Mouse (Mus musculus) CH12.LX (cell line): ENCODE measurements around the gene Pgd. TPM values are rescaled to one million over a fixed set of nuclear protein-coding genes. Genes with fewer than 3 reads are reported as not detected.

ENCODE experiments used
- DNase-seq: peaks from one replicate; pipeline ENCODE4 v3.0.0-alpha.2; 2013; ENCODE audit errors: extremely low read depth
- H3K27ac ChIP-seq: 2 replicates; pipeline ENCODE4 v1.5.1; 2012; ENCODE audit warnings: low read depth, mild to moderate bottlenecking, control low read depth, moderate library complexity; ENCODE audit not compliant: insufficient read depth
- H3K27me3 ChIP-seq: replicated peaks from 2 replicates; pipeline ENCODE3; 2012; ENCODE audit warnings: inconsistent platforms
- H3K36me3 ChIP-seq, 2 experiments: replicated peaks in 1 of 2; 2 replicates each; pipeline versions ENCODE3 to v1.6.1; 2012; ENCODE audit warnings: inconsistent platforms in 1 of 2, low read length in 1 of 2, mild to moderate bottlenecking in 1 of 2, mixed read lengths in 1 of 2, moderate library complexity in 1 of 2; ENCODE audit not compliant: control insufficient read depth in 1 of 2, insufficient read depth in 1 of 2
- H3K4me1 ChIP-seq, 2 experiments: 2 replicates each; pipeline ENCODE4 v1.6.1; 2012; ENCODE audit warnings: inconsistent platforms in 1 of 2, moderate library complexity in 1 of 2; ENCODE audit not compliant: insufficient read depth in 2 of 2, control insufficient read depth in 1 of 2
- H3K4me2 ChIP-seq: 2 replicates; pipeline ENCODE4 v1.6.1; 2012; ENCODE audit warnings: low read depth, mild to moderate bottlenecking, control low read depth; ENCODE audit not compliant: poor library complexity, insufficient read depth, severe bottlenecking
- H3K4me3 ChIP-seq, 3 experiments: fragments of 150-350 bp in 1 of 3; sonication (generic) in 1 of 3; replicated peaks in 1 of 3; 2 replicates each; pipeline versions ENCODE3 to v1.5.1; 2011 to 2012; ENCODE audit warnings: low read depth in 2 of 3, low read length in 2 of 3, mild to moderate bottlenecking in 2 of 3, moderate library complexity in 2 of 3, control low read depth in 1 of 3, improper control_type of control experiment in 1 of 3, inconsistent platforms in 1 of 3, mixed read lengths in 1 of 3; ENCODE audit not compliant: poor library complexity in 1 of 3
- H3K79me2 ChIP-seq: replicated peaks from 2 replicates; pipeline ENCODE4 v1.6.1; 2012; ENCODE audit warnings: mild to moderate bottlenecking, moderate library complexity; ENCODE audit not compliant: control insufficient read depth, poor library complexity, insufficient read depth, severe bottlenecking; ENCODE audit errors: extremely low read depth
- H3K9ac ChIP-seq: 2 replicates; pipeline ENCODE4 v1.6.1; 2012; ENCODE audit warnings: low read depth, mild to moderate bottlenecking, control low read depth, moderate library complexity; ENCODE audit not compliant: insufficient read depth
- H3K9me3 ChIP-seq: replicated peaks from 2 replicates; pipeline ENCODE3; 2012; ENCODE audit warnings: low read length, inconsistent platforms, mixed read lengths
- BHLHE40 ChIP-seq: IDR thresholded peaks from 2 replicates; pipeline ENCODE4 v1.6.1; 2011; ENCODE audit warnings: mild to moderate bottlenecking, low read depth, low read length, improper control_type of control experiment
- CHD2 ChIP-seq: IDR thresholded peaks from 2 replicates; pipeline ENCODE4 v1.6.1; 2011; ENCODE audit warnings: low read length, improper control_type of control experiment
- E2F4 ChIP-seq: IDR thresholded peaks from 2 replicates; pipeline ENCODE4 v1.6.1; 2011; ENCODE audit warnings: low read depth, low read length, improper control_type of control experiment; ENCODE audit not compliant: insufficient replicate concordance
- EP300 ChIP-seq: IDR thresholded peaks from 2 replicates; pipeline ENCODE4 v1.6.1; 2011; ENCODE audit warnings: low read length, improper control_type of control experiment
- ETS1 ChIP-seq: conservative IDR thresholded peaks from 2 replicates; pipeline ENCODE4 v1.6.1; 2012; ENCODE audit warnings: low read depth, mild to moderate bottlenecking, inconsistent platforms, low read length, improper control_type of control experiment, moderate library complexity
- HCFC1 ChIP-seq: IDR thresholded peaks from 2 replicates; pipeline ENCODE4 v1.6.1; 2012; ENCODE audit warnings: low read depth, mild to moderate bottlenecking, inconsistent platforms, low read length, improper control_type of control experiment
- IRF4 ChIP-seq: IDR thresholded peaks from 2 replicates; pipeline ENCODE4 v1.6.1; 2014; ENCODE audit warnings: low read depth, mild to moderate bottlenecking, inconsistent platforms, low read length, improper control_type of control experiment
- KAT2A ChIP-seq: IDR thresholded peaks from 2 replicates; pipeline ENCODE4 v1.6.1; 2012; ENCODE audit warnings: low read length, improper control_type of control experiment, inconsistent platforms; ENCODE audit not compliant: insufficient replicate concordance
- MAFK ChIP-seq: IDR thresholded peaks from 2 replicates; pipeline ENCODE4 v1.6.1; 2011; ENCODE audit warnings: low read length, improper control_type of control experiment; ENCODE audit not compliant: insufficient replicate concordance
- MAX ChIP-seq: IDR thresholded peaks from 2 replicates; pipeline ENCODE4 v1.6.1; 2011; ENCODE audit warnings: low read length, improper control_type of control experiment
- MAZ ChIP-seq: IDR thresholded peaks from 2 replicates; pipeline ENCODE4 v1.6.1; 2012; ENCODE audit warnings: low read depth, mild to moderate bottlenecking, inconsistent platforms, low read length, improper control_type of control experiment, moderate library complexity
- MEF2A ChIP-seq: IDR thresholded peaks from 2 replicates; pipeline ENCODE4 v1.6.1; 2014; ENCODE audit warnings: low read depth, mild to moderate bottlenecking, inconsistent platforms, low read length, improper control_type of control experiment, borderline replicate concordance
- MXI1 ChIP-seq: IDR thresholded peaks from 2 replicates; pipeline ENCODE4 v1.6.1; 2011; ENCODE audit warnings: mild to moderate bottlenecking, low read depth, low read length, improper control_type of control experiment
- MYC ChIP-seq: IDR thresholded peaks from 2 replicates; pipeline ENCODE4 v1.6.1; 2011; ENCODE audit warnings: low read depth, mild to moderate bottlenecking, improper control_type of control experiment, low read length
- NRF1 ChIP-seq: IDR thresholded peaks from 2 replicates; pipeline ENCODE4 v1.6.1; 2014; ENCODE audit warnings: low read depth, mild to moderate bottlenecking, inconsistent platforms, low read length, improper control_type of control experiment, moderate library complexity
- POLR2A ChIP-seq: IDR thresholded peaks from 2 replicates; pipeline ENCODE4 v1.6.1; 2011; ENCODE audit warnings: low read depth, mild to moderate bottlenecking, improper control_type of control experiment, low read length
- POLR2AphosphoS2 ChIP-seq: IDR thresholded peaks from 2 replicates; pipeline ENCODE4 v1.6.1; 2011; ENCODE audit warnings: low read depth, low read length, improper control_type of control experiment
- RAD21 ChIP-seq: IDR thresholded peaks from 2 replicates; pipeline ENCODE4 v1.6.1; 2011; ENCODE audit warnings: low read depth, mild to moderate bottlenecking, low read length, improper control_type of control experiment, moderate library complexity
- RCOR1 ChIP-seq: conservative IDR thresholded peaks from 2 replicates; pipeline ENCODE4 v1.6.1; 2012; ENCODE audit warnings: low read depth, mild to moderate bottlenecking, inconsistent platforms, low read length, improper control_type of control experiment
- TBP ChIP-seq: conservative IDR thresholded peaks from 2 replicates; pipeline ENCODE4 v1.6.1; 2011; ENCODE audit warnings: low read depth, low read length, improper control_type of control experiment
- UBTF ChIP-seq: IDR thresholded peaks from 2 replicates; pipeline ENCODE4 v1.6.1; 2012; ENCODE audit warnings: low read depth, mild to moderate bottlenecking, inconsistent platforms, low read length, improper control_type of control experiment, moderate library complexity
- USF1 ChIP-seq: IDR thresholded peaks from 2 replicates; pipeline ENCODE4 v1.6.1; 2014; ENCODE audit warnings: low read depth, mild to moderate bottlenecking, inconsistent platforms, low read length, improper control_type of control experiment
- USF2 ChIP-seq: conservative IDR thresholded peaks from 2 replicates; pipeline ENCODE4 v1.6.1; 2011; ENCODE audit warnings: low read depth, low read length, improper control_type of control experiment
- ZKSCAN1 ChIP-seq: IDR thresholded peaks from 2 replicates; pipeline ENCODE4 v1.6.1; 2012; ENCODE audit warnings: low read depth, inconsistent platforms, low read length, improper control_type of control experiment, borderline replicate concordance
- ZMIZ1 ChIP-seq: IDR thresholded peaks from 2 replicates; pipeline ENCODE4 v1.6.1; 2012; ENCODE audit warnings: low read depth, mild to moderate bottlenecking, inconsistent platforms, low read length, improper control_type of control experiment
- dilution Hi-C: fragments of 300-500 bp; cut with MboI; formaldehyde crosslinking; loops from 2 replicates; pipeline ENCODE4 v1.14.3; 2020; ENCODE audit warnings: low sequenced_read_pairs; ENCODE audit not compliant: extremely low pct_unique_long_range_greater_than_20kb, extremely low pct_ligation_motif_present
- in situ Hi-C: fragments of 300-500 bp; cut with MboI; formaldehyde crosslinking; loops from 3 replicates; pipeline ENCODE4 v1.14.3; 2019; ENCODE audit warnings: low sequenced_read_pairs, low pct_ligation_motif_present, low pct_unique_long_range_greater_than_20kb, mixed read lengths
- polyA plus RNA-seq: library from polyadenylated mRNA; unstranded; fragments of >175 nt; gene quantifications from 2 replicates; pipeline ENCODE4 v1.2.1, GENCODE M21; 2012; ENCODE audit warnings: low read depth; ENCODE audit not compliant: insufficient read length
- total RNA-seq, 2 experiments: library from RNA; depleted of rRNA; stranded (reverse); fragments of 300-350 nt in 1 of 2; fragments of >200 nt in 1 of 2; gene quantifications; 2 replicates each; pipeline ENCODE4 v1.2.3; 2012 to 2014

Gene Pgd
- total and polyA plus RNA-seq, 3 experiments = 50.1 to 251 (median 51.6) TPM

DNA sequence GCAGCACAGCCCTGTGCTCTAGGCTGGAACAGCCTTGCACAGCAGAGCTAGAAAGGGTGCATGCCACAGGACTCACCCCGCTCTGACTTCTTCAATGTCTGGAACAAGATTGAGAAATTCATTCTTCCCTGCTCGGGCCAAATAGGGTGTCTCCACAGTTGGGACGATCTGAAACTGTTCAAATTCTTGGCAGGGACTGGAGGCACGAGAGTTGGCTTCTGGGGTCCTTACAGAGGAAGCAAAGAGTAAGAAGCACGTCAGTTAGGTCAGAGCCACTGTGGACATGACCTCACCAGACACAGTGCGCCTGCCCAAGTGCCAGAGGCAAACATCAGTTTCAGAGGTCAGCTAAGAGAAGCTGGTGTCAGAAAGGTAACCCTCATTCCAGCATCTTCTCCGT is 15.6 kb upstream of the Pgd start:
- H3K36me3 ChIP-seq = peaks cover 64 to 67% of the 10 kb centered on the region in 2 experiments
- no peak overlapping the region for H3K27ac ChIP-seq
- no peaks in the 10 kb centered on the region for H3K27me3 ChIP-seq
- in situ Hi-C loops (no loop called here), dilution Hi-C loops (no loop called here)
- no peak overlapping the region for H3K4me3 ChIP-seq
- H3K4me2 ChIP-seq = no peak overlapping the region
- no peak for DNase-seq
- 0 out of 4 replicates have a peak, but pooled peaks cover 0 to 3% of the 10 kb centered on the region in 2 experiments for H3K4me1 ChIP-seq
- H3K79me2 ChIP-seq = no peaks in the 10 kb centered on the region
- H3K9ac ChIP-seq = no peak overlapping the region
- TF ChIP-seq KAT2A (no peak), CHD2 (no peak), MAZ (no peak)
- H3K9me3 ChIP-seq = no peaks in the 10 kb centered on the region

GRCm38 (mm10) chr4:149179573-149179972 is 13.0 kb upstream of the Pgd start:
- dilution Hi-C loops = no loop called here
- H3K27ac ChIP-seq = no peak overlapping the region

DNA sequence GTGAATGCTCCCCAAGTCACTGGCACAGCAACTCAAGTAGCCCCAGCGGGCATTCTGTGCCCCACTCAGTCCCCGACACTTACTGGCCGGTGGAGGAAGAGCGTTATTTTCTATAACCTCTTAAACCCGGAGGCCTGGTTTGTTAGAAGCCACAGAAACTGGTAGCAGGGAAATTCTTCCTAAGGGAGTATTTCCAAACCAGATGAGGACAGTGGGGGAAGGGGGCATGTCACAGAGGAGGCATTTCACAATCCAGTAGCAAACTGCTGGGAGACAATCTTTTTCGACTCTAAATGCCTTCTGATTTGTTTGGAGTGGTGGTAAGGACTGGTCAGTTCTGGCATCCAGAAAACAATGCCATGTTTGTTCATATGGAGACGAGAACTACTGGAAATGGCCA is 12.6 kb upstream of the Pgd start:
- H3K4me3 ChIP-seq = no peak overlapping the region
- H3K36me3 ChIP-seq = peaks cover 48 to 49% of the 10 kb centered on the region in 2 experiments
- no peak overlapping the region for H3K27ac ChIP-seq
- no peak for DNase-seq
- H3K9ac ChIP-seq = no peak overlapping the region
- in situ Hi-C loops = no loop called here
- TF ChIP-seq MXI1 = no peak
- TF ChIP-seq USF2 = no peak
- TF ChIP-seq ZMIZ1 = no peak
- no peak for TF ChIP-seq NRF1
- no peak for TF ChIP-seq HCFC1
- no peak for TF ChIP-seq TBP
- TF ChIP-seq MAZ = no peak
- no peak for TF ChIP-seq MYC
- TF ChIP-seq E2F4 = no peak
- no peak for TF ChIP-seq USF1
- no peak for TF ChIP-seq IRF4
- no peak for TF ChIP-seq MAFK
- TF ChIP-seq KAT2A = no peak
- H3K27me3 ChIP-seq = no peaks in the 10 kb centered on the region
- H3K4me2 ChIP-seq = no peak overlapping the region
- H3K9me3 ChIP-seq = no peaks in the 10 kb centered on the region
- H3K4me1 ChIP-seq = 0 out of 4 replicates have a peak, but pooled peaks cover 0 to 3% of the 10 kb centered on the region in 2 experiments
- dilution Hi-C loops = no loop called here
- no peaks in the 10 kb centered on the region for H3K79me2 ChIP-seq

More at GRCm38 (mm10) chr4:149179573-149179972, 13.0 kb upstream of the Pgd start:
- Histone ChIP-seq H3K36me3 (peaks cover 51% of the 10 kb centered on the region in 2 experiments), H3K79me2 (no peaks in the 10 kb centered on the region), H3K27me3 (no peaks in the 10 kb centered on the region), H3K4me3 (no peak overlapping the region), H3K9ac (no peak overlapping the region), H3K4me2 (no peak overlapping the region), H3K9me3 (no peaks in the 10 kb centered on the region), H3K4me1 (0 out of 4 replicates have a peak, but pooled peaks cover 0 to 3% of the 10 kb centered on the region in 2 experiments)
- in situ Hi-C loops = no loop called here
- TF ChIP-seq UBTF = no peak
- no peak for TF ChIP-seq MEF2A
- no peak for TF ChIP-seq POLR2A
- TF ChIP-seq ZMIZ1 = no peak
- TF ChIP-seq RAD21 = no peak
- no peak for TF ChIP-seq KAT2A
- TF ChIP-seq HCFC1 = no peak
- TF ChIP-seq MYC = no peak
- TF ChIP-seq ETS1 = no peak
- TF ChIP-seq CHD2 = no peak
- TF ChIP-seq TBP = no peak
- no peak for TF ChIP-seq ZKSCAN1
- no peak for TF ChIP-seq E2F4
- no peak for TF ChIP-seq RCOR1
- TF ChIP-seq MAX = no peak
- no peak for TF ChIP-seq POLR2AphosphoS2
- no peak for TF ChIP-seq USF1
- TF ChIP-seq BHLHE40 = no peak
- TF ChIP-seq EP300 = no peak
- no peak for DNase-seq
